Mouse (Mus musculus): Measurements from ENCODE around the gene Hecw1. TPM values are rescaled to one million over a fixed set of nuclear protein-coding genes. Genes with fewer than 3 reads are reported as not detected.

The Hecw1 gene
- total RNA-seq, 1 experiment: 0.94 TPM

DNA sequence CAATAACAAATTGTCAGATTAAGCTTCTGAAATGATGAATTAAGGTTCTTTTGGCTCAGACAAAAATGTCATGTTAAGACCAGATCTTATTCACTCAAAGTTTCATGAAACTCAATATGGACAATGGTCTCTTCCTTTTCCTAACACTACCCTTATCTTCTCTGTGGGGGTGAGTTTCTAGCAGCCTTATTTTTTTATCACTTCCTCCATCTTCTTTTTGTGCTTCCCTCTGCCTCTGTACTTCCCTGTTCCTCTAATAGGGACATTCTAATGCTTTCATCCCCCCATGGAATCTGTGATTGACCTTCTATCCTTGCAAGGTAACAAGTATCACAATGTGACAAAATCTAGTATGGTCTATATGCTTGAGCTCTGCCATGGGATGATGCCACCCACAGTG lies 148.6 kb downstream of the Hecw1 start:
- Histone ChIP-seq H3K27ac (ENCODE audit: insufficient read depth, low read depth, low read length, poor library complexity, severe bottlenecking) (no peak overlapping the region), H3K9ac (ENCODE audit: insufficient read depth, low read depth, low read length, poor library complexity, severe bottlenecking) (no peak overlapping the region), H3K4me1 (ENCODE audit: control insufficient read depth in 2 of 2, insufficient read depth in 2 of 2, low read length in 2 of 2, poor library complexity in 1 of 2) (no peaks in the 10 kb centered on the region), H3K4me3 (ENCODE audit: insufficient read depth in 1 of 2, low read depth in 1 of 2, low read length in 2 of 2, poor library complexity in 1 of 2, severe bottlenecking in 1 of 2) (no peak overlapping the region), H3K9me3 (ENCODE audit: control insufficient read depth, insufficient read depth, low read depth, low read length) (no peaks in the 10 kb centered on the region; the same call in 1 of the 2 replicates), H3K36me3 (ENCODE audit: control insufficient read depth, insufficient read depth, low read length, poor library complexity, severe bottlenecking) (no peaks in the 10 kb centered on the region)
- in situ Hi-C loops (cut with MboI; ENCODE audit: low sequenced_read_pairs in 2 of 2, unreplicated experiment in 2 of 2): no loop called here
- no peak for DNase-seq (ENCODE audit: low read depth, low spot score)
- TF ChIP-seq ZNF384 (IDR thresholded peaks at IDR 0.05; ENCODE audit: low read depth, low read length) (no peak), CHD2 (IDR thresholded peaks at IDR 0.05; ENCODE audit: low read depth, low read length) (no peak), MAFK (IDR thresholded peaks at IDR 0.05; ENCODE audit: insufficient read depth, low read depth, low read length) (no peak), HCFC1 (IDR thresholded peaks at IDR 0.05; ENCODE audit: borderline replicate concordance, insufficient read depth, low read length) (no peak), ZC3H11A (IDR thresholded peaks at IDR 0.05; ENCODE audit: borderline replicate concordance, low read depth, low read length) (no peak)

DNA sequence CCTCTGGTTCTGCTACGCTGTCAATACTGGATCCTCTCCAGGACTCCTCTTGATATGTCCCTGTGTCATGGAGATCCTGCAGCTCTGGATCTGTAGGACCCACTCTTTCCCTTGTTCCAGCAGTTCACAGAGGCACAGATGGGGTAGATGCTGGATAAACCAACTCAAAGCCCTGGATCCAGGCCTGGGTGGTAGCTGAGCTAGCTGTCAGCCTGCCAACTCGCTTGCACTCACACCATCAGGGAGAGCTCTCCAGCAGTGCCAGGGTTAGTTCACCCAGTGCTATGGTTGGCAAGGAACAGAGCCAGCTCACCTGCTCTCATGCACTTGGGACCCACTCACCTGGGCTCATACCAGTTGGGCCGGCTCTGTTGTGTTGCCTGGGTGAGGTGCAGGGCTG lies 157.5 kb downstream of the Hecw1 start:
- no peak for DNase-seq (ENCODE audit: low read depth, low spot score)
- TF ChIP-seq ZC3H11A (IDR thresholded peaks at IDR 0.05; ENCODE audit: borderline replicate concordance, low read depth, low read length) (no peak), ZNF384 (IDR thresholded peaks at IDR 0.05; ENCODE audit: low read depth, low read length) (no peak), HCFC1 (IDR thresholded peaks at IDR 0.05; ENCODE audit: borderline replicate concordance, insufficient read depth, low read length) (no peak), MAFK (IDR thresholded peaks at IDR 0.05; ENCODE audit: insufficient read depth, low read depth, low read length) (no peak), CHD2 (IDR thresholded peaks at IDR 0.05; ENCODE audit: low read depth, low read length) (no peak)
- Histone ChIP-seq H3K4me3 (ENCODE audit: insufficient read depth in 1 of 2, low read depth in 1 of 2, low read length in 2 of 2, poor library complexity in 1 of 2, severe bottlenecking in 1 of 2) (no peak overlapping the region), H3K4me1 (ENCODE audit: control insufficient read depth in 2 of 2, insufficient read depth in 2 of 2, low read length in 2 of 2, poor library complexity in 1 of 2) (no peaks in the 10 kb centered on the region), H3K9ac (ENCODE audit: insufficient read depth, low read depth, low read length, poor library complexity, severe bottlenecking) (no peak overlapping the region), H3K27ac (ENCODE audit: insufficient read depth, low read depth, low read length, poor library complexity, severe bottlenecking) (no peak overlapping the region), H3K9me3 (ENCODE audit: control insufficient read depth, insufficient read depth, low read depth, low read length) (no peaks in the 10 kb centered on the region), H3K36me3 (ENCODE audit: control insufficient read depth, insufficient read depth, low read length, poor library complexity, severe bottlenecking) (no peaks in the 10 kb centered on the region)
- in situ Hi-C loops (cut with MboI; ENCODE audit: low sequenced_read_pairs in 2 of 2, unreplicated experiment in 2 of 2): no loop called here

DNA sequence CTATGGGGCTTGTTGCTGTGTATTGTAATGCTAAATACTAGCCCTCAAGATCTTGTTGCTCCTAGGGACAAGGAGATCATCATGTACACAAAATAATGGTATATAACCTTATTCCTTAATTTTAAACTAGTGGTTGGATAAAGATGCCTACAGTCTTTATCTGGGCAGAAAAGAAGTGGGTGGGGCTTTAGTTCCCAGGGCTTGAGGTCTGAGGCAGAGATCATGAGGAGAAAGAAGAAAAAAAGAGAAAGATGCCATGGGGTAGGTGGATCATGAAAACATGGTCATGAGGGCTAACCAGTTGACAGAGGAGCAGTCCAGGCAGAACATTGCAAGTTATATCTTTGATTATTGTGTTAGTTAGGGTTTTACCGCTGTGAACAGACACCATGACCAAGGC lies 195.8 kb downstream of the Hecw1 start:
- H3K36me3 ChIP-seq (ENCODE audit: control insufficient read depth, insufficient read depth, low read length, poor library complexity, severe bottlenecking): no peaks in the 10 kb centered on the region
- no peak overlapping the region for H3K27ac ChIP-seq (ENCODE audit: insufficient read depth, low read depth, low read length, poor library complexity, severe bottlenecking)
- H3K9me3 ChIP-seq (ENCODE audit: control insufficient read depth, insufficient read depth, low read depth, low read length): no peaks in the 10 kb centered on the region
- in situ Hi-C loops (cut with MboI; ENCODE audit: low sequenced_read_pairs in 2 of 2, unreplicated experiment in 2 of 2): no loop called here
- no peaks in the 10 kb centered on the region for H3K4me1 ChIP-seq (ENCODE audit: control insufficient read depth in 2 of 2, insufficient read depth in 2 of 2, low read length in 2 of 2, poor library complexity in 1 of 2)
- H3K9ac ChIP-seq (ENCODE audit: insufficient read depth, low read depth, low read length, poor library complexity, severe bottlenecking): no peak overlapping the region
- DNase-seq (ENCODE audit: low read depth, low spot score): no peak
- H3K4me3 ChIP-seq (ENCODE audit: insufficient read depth in 1 of 2, low read depth in 1 of 2, low read length in 2 of 2, poor library complexity in 1 of 2, severe bottlenecking in 1 of 2): no peak overlapping the region
- TF ChIP-seq ZC3H11A (IDR thresholded peaks at IDR 0.05; ENCODE audit: borderline replicate concordance, low read depth, low read length) (no peak), CHD2 (IDR thresholded peaks at IDR 0.05; ENCODE audit: low read depth, low read length) (no peak), ZNF384 (IDR thresholded peaks at IDR 0.05; ENCODE audit: low read depth, low read length) (no peak)

DNA sequence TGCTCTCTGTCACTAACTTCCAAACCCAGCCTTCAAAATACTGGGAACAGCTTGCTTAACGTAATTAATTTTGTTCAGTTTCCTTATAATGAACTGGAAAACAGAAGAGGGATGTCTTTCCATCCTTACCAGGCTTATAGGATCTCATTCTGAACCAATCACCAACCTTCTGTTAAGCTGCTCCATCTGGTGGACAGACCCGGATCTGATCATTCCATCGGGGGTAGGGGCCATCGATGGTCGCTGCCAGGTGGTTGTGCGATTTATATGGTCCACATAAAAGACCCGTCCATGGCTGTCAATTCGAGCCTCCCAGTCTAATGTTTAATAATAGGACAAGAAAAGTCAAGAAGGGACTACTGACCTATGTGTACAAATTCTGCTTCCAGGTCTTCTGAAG lies 216.4 kb downstream of the Hecw1 start:
- peak; percentile 16 for DNase-seq (ENCODE audit: low read depth, low spot score)
- no peaks in the 10 kb centered on the region for H3K9me3 ChIP-seq (ENCODE audit: control insufficient read depth, insufficient read depth, low read depth, low read length)
- H3K4me3 ChIP-seq (ENCODE audit: insufficient read depth in 1 of 2, low read depth in 1 of 2, low read length in 2 of 2, poor library complexity in 1 of 2, severe bottlenecking in 1 of 2): no peak overlapping the region
- no peaks in the 10 kb centered on the region for H3K4me1 ChIP-seq (ENCODE audit: control insufficient read depth in 2 of 2, insufficient read depth in 2 of 2, low read length in 2 of 2, poor library complexity in 1 of 2)
- H3K36me3 ChIP-seq (ENCODE audit: control insufficient read depth, insufficient read depth, low read length, poor library complexity, severe bottlenecking): no peaks in the 10 kb centered on the region
- H3K27ac ChIP-seq (ENCODE audit: insufficient read depth, low read depth, low read length, poor library complexity, severe bottlenecking): no peak overlapping the region
- in situ Hi-C loops (cut with MboI; ENCODE audit: low sequenced_read_pairs in 2 of 2, unreplicated experiment in 2 of 2): no loop called here
- no peak overlapping the region for H3K9ac ChIP-seq (ENCODE audit: insufficient read depth, low read depth, low read length, poor library complexity, severe bottlenecking)
- TF ChIP-seq HCFC1 (IDR thresholded peaks at IDR 0.05; ENCODE audit: borderline replicate concordance, insufficient read depth, low read length) (no peak), CHD2 (IDR thresholded peaks at IDR 0.05; ENCODE audit: low read depth, low read length) (no peak), ZNF384 (IDR thresholded peaks at IDR 0.05; ENCODE audit: low read depth, low read length) (no peak), MAFK (IDR thresholded peaks at IDR 0.05; ENCODE audit: insufficient read depth, low read depth, low read length) (no peak), ZC3H11A (IDR thresholded peaks at IDR 0.05; ENCODE audit: borderline replicate concordance, low read depth, low read length) (0 out of 2 replicates have a peak, but pooled peaks have one; percentile 28)

DNA sequence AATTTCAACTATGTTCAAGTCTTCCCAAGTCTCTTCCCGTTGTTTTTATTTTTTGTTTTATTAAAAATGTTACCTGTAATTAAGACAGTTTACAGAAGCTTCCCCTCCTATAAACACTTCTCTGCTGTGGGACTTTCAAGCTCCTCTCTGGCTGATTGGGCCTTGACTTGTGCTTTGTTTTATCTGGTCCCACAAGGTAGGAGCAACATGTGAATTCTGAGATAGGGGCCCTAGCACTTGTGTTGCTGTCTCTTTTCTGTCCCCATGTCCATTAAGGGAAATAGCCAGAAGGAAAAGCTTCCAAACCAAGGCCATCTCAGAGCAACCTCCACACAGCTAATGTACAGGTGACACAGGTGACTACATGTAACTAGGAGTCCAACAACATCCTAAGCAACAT lies 218.9 kb downstream of the Hecw1 start:
- Histone ChIP-seq H3K4me3 (ENCODE audit: insufficient read depth in 1 of 2, low read depth in 1 of 2, low read length in 2 of 2, poor library complexity in 1 of 2, severe bottlenecking in 1 of 2) (no peak overlapping the region), H3K27ac (ENCODE audit: insufficient read depth, low read depth, low read length, poor library complexity, severe bottlenecking) (no peak overlapping the region), H3K9me3 (ENCODE audit: control insufficient read depth, insufficient read depth, low read depth, low read length) (no peaks in the 10 kb centered on the region), H3K9ac (ENCODE audit: insufficient read depth, low read depth, low read length, poor library complexity, severe bottlenecking) (no peak overlapping the region), H3K4me1 (ENCODE audit: control insufficient read depth in 2 of 2, insufficient read depth in 2 of 2, low read length in 2 of 2, poor library complexity in 1 of 2) (no peaks in the 10 kb centered on the region), H3K36me3 (ENCODE audit: control insufficient read depth, insufficient read depth, low read length, poor library complexity, severe bottlenecking) (no peaks in the 10 kb centered on the region)
- DNase-seq (ENCODE audit: low read depth, low spot score): no peak
- TF ChIP-seq HCFC1 (IDR thresholded peaks at IDR 0.05; ENCODE audit: borderline replicate concordance, insufficient read depth, low read length) (no peak), CHD2 (IDR thresholded peaks at IDR 0.05; ENCODE audit: low read depth, low read length) (no peak), ZNF384 (IDR thresholded peaks at IDR 0.05; ENCODE audit: low read depth, low read length) (no peak), MAFK (IDR thresholded peaks at IDR 0.05; ENCODE audit: insufficient read depth, low read depth, low read length) (no peak), ZC3H11A (IDR thresholded peaks at IDR 0.05; ENCODE audit: borderline replicate concordance, low read depth, low read length) (no peak)
- in situ Hi-C loops (cut with MboI; ENCODE audit: low sequenced_read_pairs in 2 of 2, unreplicated experiment in 2 of 2): no loop called here
